Mouse (Mus musculus) cerebellum, adult 2 months (tissue): Measurements from ENCODE around the gene Rps25.

Experiments used
- CTCF ChIP-seq: fragments of 200-500 bp; IDR thresholded peaks from 2 replicates; pipeline ENCODE4 v1.5.1; 2011; ENCODE audit warnings: low read depth, mild to moderate bottlenecking, control low read depth, low read length, moderate library complexity, borderline replicate concordance; ENCODE audit not compliant: insufficient read depth
- POLR2A ChIP-seq: fragments of 200-500 bp; IDR thresholded peaks from 2 replicates; pipeline ENCODE4 v1.6.1; 2011; ENCODE audit warnings: low read length, control low read depth, borderline replicate concordance; ENCODE audit not compliant: insufficient read depth

- no peak for TF ChIP-seq POLR2A
- TF ChIP-seq CTCF = no peak
Observed at GRCm38 (mm10) chr9:44378153-44378730, 28.7 kb upstream of the Rps25 start.
